Mouse (Mus musculus) limb, embryonic 11.5 days (tissue): Measurements from ENCODE around the gene Mylpf. TPM values are rescaled to one million over a fixed set of nuclear protein-coding genes. Genes with fewer than 3 reads are reported as not detected.
"Not testable (repeated sequence)": the region's sequence is repeated elsewhere in the genome, so short reads cannot be mapped to it uniquely, and the experiment has no call there.

ENCODE experiments used
- ATAC-seq: fragments of 200-750 bp; cut with Nextera tagmentation; 2 replicates; pipeline ENCODE4 v1.8.0; 2017; ENCODE audit warnings: low read depth; ENCODE audit not compliant: insufficient number of reproducible peaks, low FRiP score, low TSS enrichment
- DNase-seq: peaks from one replicate; pipeline ENCODE4 v3.0.0-alpha.2; 2015; ENCODE audit warnings: low spot score
- H3K27ac ChIP-seq: fragments of 300-500 bp; sonication (generic); replicated peaks from 2 replicates; pipeline ENCODE4 v1.5.1; 2014; ENCODE audit warnings: low read depth, mild to moderate bottlenecking, low read length
- H3K27me3 ChIP-seq: fragments of 300-500 bp; sonication (generic); 2 replicates; pipeline ENCODE4 v1.6.1; 2014; ENCODE audit warnings: mild to moderate bottlenecking, low read length, mixed read lengths; ENCODE audit not compliant: control insufficient read depth, insufficient read depth
- H3K36me3 ChIP-seq: fragments of 300-500 bp; sonication (generic); 2 replicates; pipeline ENCODE4 v1.6.1; 2014; ENCODE audit warnings: mild to moderate bottlenecking, low read length, moderate library complexity, mixed read lengths; ENCODE audit not compliant: control insufficient read depth, insufficient read depth
- H3K4me1 ChIP-seq: fragments of 300-500 bp; sonication (generic); 2 replicates; pipeline ENCODE4 v1.6.1; 2014; ENCODE audit warnings: low read length, mixed read lengths; ENCODE audit not compliant: control insufficient read depth, insufficient read depth
- H3K4me2 ChIP-seq: fragments of 300-500 bp; sonication (generic); 2 replicates; pipeline ENCODE4 v1.6.1; 2014; ENCODE audit warnings: low read depth, mild to moderate bottlenecking, moderate library complexity; ENCODE audit not compliant: severe bottlenecking
- H3K4me3 ChIP-seq: fragments of 300-500 bp; sonication (generic); 2 replicates; pipeline ENCODE4 v1.5.1; 2014; ENCODE audit warnings: low read depth, low read length
- H3K9ac ChIP-seq: fragments of 300-500 bp; sonication (generic); 2 replicates; pipeline ENCODE4 v1.6.1; 2014; ENCODE audit warnings: mild to moderate bottlenecking, low read length
- H3K9me3 ChIP-seq: fragments of 300-500 bp; sonication (generic); 2 replicates; pipeline ENCODE4 v1.6.1; 2016; ENCODE audit warnings: low read length; ENCODE audit not compliant: control insufficient read depth
- WGBS: fragments of 180-500 bp; shearing (Covaris S2); extraction: QIAGEN DNeasy Blood & Tissue Kit; methylation state at CpG from one replicate; pipeline ENCODE4 v1.1.7; 2014; 5-methylcytosine and 5-hydroxymethylcytosine counted together
- polyA plus RNA-seq: library from polyadenylated mRNA; unstranded; fragments of >200 nt; fragmentation: Nextera tagmentation; extraction: Ambion mirVana; gene quantifications from 2 replicates; pipeline ENCODE4 v1.2.1, GENCODE M21; 2014

The Mylpf gene
- polyA plus RNA-seq, 1 experiment from 2014 or later: 33.7 TPM

- DNase-seq: no peak
- no peak for ATAC-seq
- Histone ChIP-seq H3K36me3 (peaks cover 40% of the 10 kb centered on the region), H3K4me2 (no peak overlapping the region), H3K4me3 (0 out of 2 replicates have a peak overlapping the region, but pooled peaks have one; percentile 94), H3K9me3 (peaks cover 2% of the 10 kb centered on the region; the same call in 1 of the 2 replicates), H3K27ac (no peak overlapping the region), H3K4me1 (peaks cover 7% of the 10 kb centered on the region), H3K9ac (no peak overlapping the region), H3K27me3 (no peaks in the 10 kb centered on the region)
- WGBS: 94% methylated on average over 2 of the region's 2 CpGs
These were observed 26.1 kb downstream of the Mylpf start for GRCm38 (mm10) chr7:127234777-127235176.

- Histone ChIP-seq H3K4me1 (peaks cover 9% of the 10 kb centered on the region; the same call in 1 of the 2 replicates), H3K4me3 (no peak overlapping the region), H3K9ac (peak overlapping the region; percentile 91; the same call in 1 of the 2 replicates), H3K27me3 (no peaks in the 10 kb centered on the region), H3K4me2 (peak overlapping the region; percentile 71; the same call in 1 of the 2 replicates), H3K9me3 (no peaks in the 10 kb centered on the region), H3K27ac (peak overlapping the region; percentile 87), H3K36me3 (peaks cover 6% of the 10 kb centered on the region; the same call in 1 of the 2 replicates)
- ATAC-seq: no peak
- DNase-seq: no peak
- WGBS: 32% methylated on average over 2 of the region's 2 CpGs
These were observed 34.7 kb downstream of the Mylpf start for GRCm38 (mm10) chr7:127243361-127243867.

GRCm38 (mm10) chr7:127243870-127244657 lies 35.4 kb downstream of the Mylpf start, which contains the start of gene Zfp771:
Zfp771 (plus strand) TSS chr7:127244274.
- DNase-seq (peak; percentile 95), ATAC-seq (peak; percentile 93)
- H3K36me3 ChIP-seq: 0 out of 2 replicates have a peak, but pooled peaks cover 3% of the 10 kb centered on the region
- H3K4me3 ChIP-seq: peak within 1 kb of the TSS; percentile 90
- peak within 1 kb of the TSS; percentile 91 for H3K9ac ChIP-seq
- H3K4me1 ChIP-seq: peaks cover 9% of the 10 kb centered on the region; the same call in 1 of the 2 replicates
- peak within 1 kb of the TSS; percentile 87 for H3K27ac ChIP-seq
- under 1% methylated on average over 55 of the region's 56 CpGs for WGBS
- H3K4me2 ChIP-seq: peak within 1 kb of the TSS; percentile 71
- H3K27me3 ChIP-seq: no peaks in the 10 kb centered on the region
- H3K9me3 ChIP-seq: no peaks in the 10 kb centered on the region

- WGBS: 12% methylated on average over 32 of the region's 33 CpGs
- Histone ChIP-seq H3K9me3 (no peaks in the 10 kb centered on the region), H3K36me3 (0 out of 2 replicates have a peak, but pooled peaks cover 4% of the 10 kb centered on the region), H3K4me2 (peak overlapping the region; percentile 71), H3K27me3 (no peaks in the 10 kb centered on the region), H3K4me1 (peaks cover 9% of the 10 kb centered on the region; the same call in 1 of the 2 replicates), H3K4me3 (peak overlapping the region; percentile 90), H3K9ac (peak overlapping the region; percentile 91), H3K27ac (peak overlapping the region; percentile 81)
- ATAC-seq (peak; percentile 73), DNase-seq (no peak)
These were observed 36.2 kb downstream of the Mylpf start for GRCm38 (mm10) chr7:127244658-127245510.

GRCm38 (mm10) chr7:127250511-127250910 lies 41.8 kb downstream of the Mylpf start:
- H3K9ac ChIP-seq, H3K36me3 ChIP-seq, H3K27ac ChIP-seq, ATAC-seq, H3K9me3 ChIP-seq, H3K4me2 ChIP-seq, H3K4me3 ChIP-seq, H3K27me3 ChIP-seq, H3K4me1 ChIP-seq, DNase-seq: not testable (repeated sequence)
- WGBS: 90% methylated on average over 8 of the region's 8 CpGs

GRCm38 (mm10) chr7:127252414-127252813 lies 43.7 kb downstream of the Mylpf start:
- Histone ChIP-seq H3K27ac (no peak overlapping the region), H3K9ac (no peak overlapping the region), H3K4me2 (no peak overlapping the region), H3K27me3 (no peaks in the 10 kb centered on the region), H3K36me3 (peaks cover 5% of the 10 kb centered on the region), H3K9me3 (no peaks in the 10 kb centered on the region), H3K4me1 (peaks cover 6% of the 10 kb centered on the region; the same call in 1 of the 2 replicates), H3K4me3 (no peak overlapping the region)
- WGBS: 88% methylated on average over 2 of the region's 2 CpGs
- ATAC-seq: no peak
- no peak for DNase-seq

- Histone ChIP-seq H3K9me3 (no peaks in the 10 kb centered on the region), H3K27ac (no peak overlapping the region), H3K4me1 (peaks cover 6% of the 10 kb centered on the region; the same call in 1 of the 2 replicates), H3K4me2 (peak overlapping the region; percentile 82), H3K27me3 (no peaks in the 10 kb centered on the region), H3K9ac (peak overlapping the region; percentile 68; the same call in 1 of the 2 replicates), H3K4me3 (peak overlapping the region; percentile 54), H3K36me3 (peaks cover 7% of the 10 kb centered on the region)
- DNase-seq (no peak), ATAC-seq (0 out of 2 replicates have a peak, but pooled peaks have one; percentile 15)
- 84% methylated on average over 6 of the region's 6 CpGs for WGBS
These were observed 44.7 kb downstream of the Mylpf start for GRCm38 (mm10) chr7:127253341-127253740.
